Mouse (Mus musculus): ENCODE measurements around the gene Hspb11. TPM values are rescaled to one million over a fixed set of nuclear protein-coding genes. Genes with fewer than 3 reads are reported as not detected.
A peak's percentile ranks its signal among the peaks of the same experiment; 100 is the strongest.

Gene Hspb11
- polyA plus RNA-seq, 1 experiment from 2014 or later = 40.8 TPM

DNA sequence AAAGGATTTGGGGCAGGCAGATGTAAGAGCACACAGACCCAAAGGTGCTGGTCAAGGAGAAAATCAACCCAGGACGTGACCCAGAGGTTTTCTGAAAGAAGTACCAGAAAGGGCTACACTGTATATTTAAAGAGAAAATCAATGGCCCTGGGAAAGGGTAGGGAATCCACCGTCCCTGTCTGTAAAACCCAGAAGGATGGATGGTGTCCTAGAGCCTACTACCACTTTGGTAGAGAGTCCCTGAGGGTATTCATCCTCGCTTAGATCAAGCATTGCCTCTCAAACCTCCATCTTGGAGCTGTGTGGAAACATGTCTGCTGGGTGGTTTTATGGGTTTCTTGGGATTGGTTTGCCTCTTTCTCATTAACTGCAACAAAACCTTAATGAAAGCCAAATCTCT is 1.0 kb downstream of the Hspb11 start:
- peak overlapping the region; percentile 74 for H3K9ac ChIP-seq
- no peaks in the 10 kb centered on the region for H3K27me3 ChIP-seq
- peak overlapping the region; percentile 81 for H3K4me3 ChIP-seq (replicated peaks)
- 17% methylated on average over 3 of the region's 3 CpGs for WGBS
- H3K36me3 ChIP-seq = no peaks in the 10 kb centered on the region
- no peak for ATAC-seq (replicated peaks; ENCODE audit: low FRiP score)
- H3K4me1 ChIP-seq = peaks cover 27% of the 10 kb centered on the region
- H3K27ac ChIP-seq = peak overlapping the region; percentile 88
- H3K4me2 ChIP-seq = peak overlapping the region; percentile 73
- no peaks in the 10 kb centered on the region for H3K9me3 ChIP-seq (replicated peaks)

DNA sequence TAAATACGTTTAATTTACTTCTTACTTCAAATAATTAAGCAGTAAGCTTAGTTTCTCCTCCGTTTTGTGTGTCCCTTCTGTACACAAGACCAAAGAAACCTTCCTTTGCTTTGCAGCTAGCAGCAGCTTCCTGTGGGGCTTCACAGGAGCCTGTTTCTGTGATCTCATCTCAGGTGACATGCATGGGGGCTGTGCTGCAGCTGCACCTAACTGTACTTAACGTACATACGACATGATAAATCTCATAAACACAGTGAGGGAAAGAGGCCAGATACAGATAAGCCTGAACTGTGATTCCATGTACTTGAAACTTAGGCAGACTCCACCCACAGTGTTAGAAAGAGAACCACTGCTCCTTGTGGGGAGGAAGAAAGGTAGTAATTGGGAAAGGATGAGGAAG is 6.6 kb downstream of the Hspb11 start:
- no peak overlapping the region for H3K9ac ChIP-seq
- no peak overlapping the region for H3K27ac ChIP-seq
- ATAC-seq (replicated peaks; ENCODE audit: low FRiP score) = no peak
- H3K4me2 ChIP-seq = no peak overlapping the region
- no peaks in the 10 kb centered on the region for H3K9me3 ChIP-seq (replicated peaks)
- H3K4me3 ChIP-seq (replicated peaks) = no peak overlapping the region
- no peaks in the 10 kb centered on the region for H3K27me3 ChIP-seq
- H3K4me1 ChIP-seq = no peaks in the 10 kb centered on the region
- H3K36me3 ChIP-seq = peaks cover 10% of the 10 kb centered on the region
- WGBS = 53% methylated on average over 4 of the region's 4 CpGs

DNA sequence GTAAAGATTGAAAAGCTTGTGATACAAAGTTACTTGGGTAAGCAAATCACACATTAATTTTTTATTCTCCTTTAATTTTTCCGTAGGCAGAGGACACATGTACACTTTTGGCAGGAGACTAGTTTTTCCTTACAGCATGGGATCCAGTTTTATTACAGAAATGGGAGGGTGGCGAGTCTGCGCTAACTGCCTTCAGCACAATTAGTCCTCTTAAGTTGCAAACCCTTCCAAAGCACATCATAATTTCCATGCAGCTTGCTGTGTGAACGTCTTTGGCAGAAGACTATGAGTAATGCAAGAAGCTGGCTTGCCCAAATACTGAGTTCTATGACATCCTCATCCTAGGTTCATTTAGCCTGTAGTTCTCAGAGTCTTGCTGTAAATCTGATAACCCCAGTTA is 20.3 kb downstream of the Hspb11 start:
- H3K9me3 ChIP-seq (replicated peaks) = no peaks in the 10 kb centered on the region
- ATAC-seq (replicated peaks; ENCODE audit: low FRiP score) = no peak
- H3K36me3 ChIP-seq = peaks cover 13% of the 10 kb centered on the region
- WGBS = 75% methylated on average over 4 of the region's 4 CpGs
- no peaks in the 10 kb centered on the region for H3K27me3 ChIP-seq
- no peak overlapping the region for H3K9ac ChIP-seq
- H3K4me3 ChIP-seq (replicated peaks) = no peak overlapping the region
- no peak overlapping the region for H3K27ac ChIP-seq
- H3K4me1 ChIP-seq = 0 out of 2 replicates have a peak, but pooled peaks cover 5% of the 10 kb centered on the region
- H3K4me2 ChIP-seq = no peak overlapping the region

DNA sequence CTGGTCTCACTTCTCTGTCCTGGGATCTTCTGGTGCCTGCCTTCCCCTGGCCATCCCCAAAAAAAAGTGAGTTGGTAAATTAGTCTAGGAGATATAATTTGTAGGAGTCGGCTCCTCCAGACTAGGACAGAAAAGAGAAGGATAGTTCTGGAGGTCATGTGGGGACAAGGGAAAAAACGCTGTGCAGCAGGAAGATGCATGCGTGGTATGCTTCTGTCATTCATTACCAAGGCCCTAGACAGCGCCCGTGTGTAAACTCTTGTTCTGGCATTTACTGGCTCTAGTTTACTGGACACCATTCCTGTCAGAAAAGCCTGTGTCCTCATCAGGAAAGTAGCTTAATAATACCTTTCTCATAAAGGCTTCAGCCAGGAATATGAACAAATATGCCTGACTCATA is 21.1 kb downstream of the Hspb11 start:
- Histone ChIP-seq H3K27ac (no peak overlapping the region), H3K4me1 (0 out of 2 replicates have a peak, but pooled peaks cover 5% of the 10 kb centered on the region), H3K9ac (no peak overlapping the region), H3K27me3 (no peaks in the 10 kb centered on the region), H3K36me3 (peaks cover 13% of the 10 kb centered on the region), H3K9me3 (replicated peaks) (no peaks in the 10 kb centered on the region), H3K4me3 (replicated peaks) (no peak overlapping the region), H3K4me2 (no peak overlapping the region)
- 62% methylated on average over 5 of the region's 5 CpGs for WGBS
- no peak for ATAC-seq (replicated peaks; ENCODE audit: low FRiP score)

DNA sequence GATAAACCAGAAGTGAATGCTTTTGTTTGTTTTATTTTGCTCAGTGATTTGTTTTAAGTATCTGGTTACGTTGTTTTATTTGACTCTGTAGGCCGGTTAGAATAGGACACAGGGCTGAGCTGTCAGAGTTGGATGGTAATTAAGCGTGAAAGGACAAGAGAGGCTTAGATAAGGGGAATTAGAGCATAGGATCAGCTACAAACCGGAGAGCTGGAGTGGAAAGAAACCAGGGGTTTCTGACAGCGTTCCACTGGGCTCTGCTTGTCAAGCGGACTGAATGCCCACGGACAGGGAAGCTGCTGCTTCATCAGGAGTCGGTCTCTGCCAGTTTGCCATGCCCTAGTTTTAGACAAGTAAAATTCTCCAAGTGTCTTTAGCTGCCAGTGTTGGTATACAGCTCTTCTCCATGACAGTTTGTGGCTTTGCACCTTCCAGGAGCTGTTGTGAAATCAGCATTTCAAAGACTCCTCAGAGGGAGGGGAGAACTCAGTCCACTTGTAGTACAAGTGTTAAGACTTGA is 24.9 kb downstream of the Hspb11 start:
- Histone ChIP-seq H3K9ac (no peak overlapping the region), H3K4me1 (0 out of 2 replicates have a peak, but pooled peaks cover 5% of the 10 kb centered on the region), H3K27ac (no peak overlapping the region), H3K27me3 (no peaks in the 10 kb centered on the region), H3K9me3 (replicated peaks) (no peaks in the 10 kb centered on the region), H3K4me3 (replicated peaks) (no peak overlapping the region), H3K4me2 (no peak overlapping the region), H3K36me3 (peaks cover 27% of the 10 kb centered on the region)
- no peak for ATAC-seq (replicated peaks; ENCODE audit: low FRiP score)
- 18% methylated on average over 8 of the region's 8 CpGs for WGBS

DNA sequence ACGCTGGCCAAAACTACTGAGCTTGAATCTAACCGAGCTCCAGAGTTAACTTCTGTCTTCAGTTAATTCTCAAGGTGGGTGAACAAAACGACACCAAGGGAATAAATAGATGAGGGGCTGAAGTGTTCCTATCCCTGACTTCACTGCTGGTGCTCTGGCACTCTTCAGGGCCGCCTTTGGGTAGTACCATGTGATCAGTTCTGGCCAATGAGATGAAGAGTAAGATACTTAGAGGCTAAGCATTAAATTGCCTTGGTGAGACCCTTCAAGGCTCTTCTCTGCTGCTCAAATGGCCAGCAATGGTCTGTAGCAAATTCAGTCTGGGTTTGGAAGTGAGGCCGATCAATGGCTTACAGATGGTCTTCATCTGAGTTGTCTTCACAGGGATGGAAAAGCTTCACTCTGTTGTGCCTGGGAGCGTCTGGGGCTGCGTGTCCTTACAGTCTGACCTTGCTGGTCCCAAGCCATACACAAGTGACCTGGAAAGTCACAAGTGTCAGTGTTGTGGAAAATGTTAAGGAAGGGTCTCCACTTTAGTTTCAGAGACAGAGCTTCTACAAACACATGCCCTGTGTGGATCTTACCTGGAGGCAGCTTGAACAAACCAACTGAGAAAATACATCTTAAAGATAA is 27.6 kb downstream of the Hspb11 start:
- H3K4me1 ChIP-seq = 0 out of 2 replicates have a peak, but pooled peaks cover 5% of the 10 kb centered on the region
- H3K27ac ChIP-seq = no peak overlapping the region
- H3K4me2 ChIP-seq = no peak overlapping the region
- H3K36me3 ChIP-seq = peaks cover 20% of the 10 kb centered on the region
- no peaks in the 10 kb centered on the region for H3K9me3 ChIP-seq (replicated peaks)
- no peak overlapping the region for H3K4me3 ChIP-seq (replicated peaks)
- WGBS = 81% methylated on average over 7 of the region's 7 CpGs
- H3K27me3 ChIP-seq = no peaks in the 10 kb centered on the region
- no peak for ATAC-seq (replicated peaks; ENCODE audit: low FRiP score)
- no peak overlapping the region for H3K9ac ChIP-seq

DNA sequence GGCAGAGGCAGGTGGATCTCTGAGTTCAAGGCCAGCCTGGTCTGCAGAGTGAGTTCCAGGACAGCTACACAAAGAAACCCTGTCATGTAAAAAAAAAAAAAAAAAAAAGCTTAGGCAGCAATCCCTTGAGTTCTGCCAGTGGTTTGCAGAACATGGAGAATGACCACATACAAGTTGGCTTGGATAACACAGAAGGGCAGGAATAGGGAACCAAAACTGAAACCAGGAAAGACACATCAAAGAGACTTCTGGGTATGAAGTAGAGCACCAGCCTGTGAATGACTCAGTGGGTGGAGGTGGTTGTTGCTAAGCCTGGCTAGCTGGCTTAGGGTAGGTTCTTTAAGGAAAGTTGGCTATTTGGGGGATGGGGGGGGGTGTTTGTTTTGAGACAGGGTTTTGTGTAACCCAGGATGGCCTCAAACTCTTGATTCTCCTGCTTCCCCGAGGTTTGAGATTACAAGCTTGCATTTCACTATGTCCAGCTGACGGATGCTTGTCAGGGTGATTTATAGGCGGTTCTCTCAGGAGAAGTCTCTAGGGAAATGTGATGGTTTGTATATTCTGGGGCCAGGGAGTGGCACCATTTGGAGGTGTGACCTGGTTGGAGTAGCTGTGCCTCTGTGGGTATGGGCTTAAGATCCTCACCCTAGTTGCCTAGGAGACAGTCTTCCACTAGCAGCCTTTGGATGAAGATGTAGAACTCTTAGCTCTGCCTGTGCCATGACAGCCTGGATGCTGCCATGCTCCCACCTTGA is 32.2 kb downstream of the Hspb11 start:
- no peaks in the 10 kb centered on the region for H3K27me3 ChIP-seq
- H3K27ac ChIP-seq = no peak overlapping the region
- peaks cover 6% of the 10 kb centered on the region; the same call in 1 of the 2 replicates for H3K36me3 ChIP-seq
- 45% methylated on average over 3 of the region's 3 CpGs for WGBS
- H3K9ac ChIP-seq = no peak overlapping the region
- no peaks in the 10 kb centered on the region for H3K4me1 ChIP-seq
- H3K9me3 ChIP-seq (replicated peaks) = no peaks in the 10 kb centered on the region
- no peak overlapping the region for H3K4me2 ChIP-seq
- ATAC-seq (replicated peaks; ENCODE audit: low FRiP score) = no peak
- H3K4me3 ChIP-seq (replicated peaks) = no peak overlapping the region

DNA sequence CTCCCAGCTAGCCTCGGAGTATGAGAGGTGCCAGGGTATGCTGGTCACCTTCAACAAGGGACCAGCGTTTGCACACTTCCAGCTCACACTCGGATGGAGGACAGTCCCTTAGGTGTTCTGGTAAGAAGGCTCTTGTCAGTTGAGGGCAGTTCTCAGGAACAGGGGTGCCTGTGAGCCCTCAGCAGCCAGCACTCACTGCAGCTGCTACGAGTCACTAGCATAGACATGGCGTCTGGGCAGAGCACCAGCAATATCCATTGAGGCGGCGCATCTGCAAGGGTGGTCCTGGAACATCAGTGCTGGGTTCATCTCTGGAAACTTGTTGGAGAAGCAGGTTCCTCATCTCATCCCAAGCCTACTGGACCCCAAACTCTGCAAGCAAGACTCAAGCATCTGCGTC is 33.0 kb downstream of the Hspb11 start:
- H3K4me1 ChIP-seq = no peaks in the 10 kb centered on the region
- H3K9me3 ChIP-seq (replicated peaks) = no peaks in the 10 kb centered on the region
- no peak for ATAC-seq (replicated peaks; ENCODE audit: low FRiP score)
- H3K27ac ChIP-seq = no peak overlapping the region
- H3K36me3 ChIP-seq = no peaks in the 10 kb centered on the region
- H3K4me3 ChIP-seq (replicated peaks) = no peak overlapping the region
- 94% methylated on average over 8 of the region's 8 CpGs for WGBS
- H3K4me2 ChIP-seq = no peak overlapping the region
- no peak overlapping the region for H3K9ac ChIP-seq
- H3K27me3 ChIP-seq = no peaks in the 10 kb centered on the region

DNA sequence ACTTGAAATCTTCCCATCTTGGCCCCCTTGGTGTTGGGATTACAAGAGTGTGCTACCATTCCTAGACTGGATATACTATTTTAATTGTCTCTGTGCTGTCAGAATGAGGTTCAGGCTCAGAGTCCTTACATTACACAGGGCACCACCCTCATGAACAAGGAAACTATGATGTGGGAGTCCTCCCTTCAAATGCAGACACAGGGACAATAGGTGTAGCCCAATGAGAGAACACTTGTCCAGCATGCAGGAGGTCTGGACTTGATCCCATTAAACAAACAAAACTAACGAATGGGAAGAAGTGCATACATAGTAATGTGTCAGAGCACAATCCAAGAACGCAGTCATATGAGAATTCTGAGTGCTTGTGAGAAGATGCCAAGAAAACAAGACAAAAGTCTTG is 34.1 kb downstream of the Hspb11 start:
- H3K27me3 ChIP-seq = no peaks in the 10 kb centered on the region
- H3K4me1 ChIP-seq = no peaks in the 10 kb centered on the region; the same call in 1 of the 2 replicates
- no peak overlapping the region for H3K4me2 ChIP-seq
- no peaks in the 10 kb centered on the region for H3K9me3 ChIP-seq (replicated peaks)
- no peak overlapping the region for H3K27ac ChIP-seq
- 83% methylated on average over 2 of the region's 2 CpGs for WGBS
- H3K9ac ChIP-seq = no peak overlapping the region
- no peak overlapping the region for H3K4me3 ChIP-seq (replicated peaks)
- H3K36me3 ChIP-seq = no peaks in the 10 kb centered on the region
- no peak for ATAC-seq (replicated peaks; ENCODE audit: low FRiP score)

DNA sequence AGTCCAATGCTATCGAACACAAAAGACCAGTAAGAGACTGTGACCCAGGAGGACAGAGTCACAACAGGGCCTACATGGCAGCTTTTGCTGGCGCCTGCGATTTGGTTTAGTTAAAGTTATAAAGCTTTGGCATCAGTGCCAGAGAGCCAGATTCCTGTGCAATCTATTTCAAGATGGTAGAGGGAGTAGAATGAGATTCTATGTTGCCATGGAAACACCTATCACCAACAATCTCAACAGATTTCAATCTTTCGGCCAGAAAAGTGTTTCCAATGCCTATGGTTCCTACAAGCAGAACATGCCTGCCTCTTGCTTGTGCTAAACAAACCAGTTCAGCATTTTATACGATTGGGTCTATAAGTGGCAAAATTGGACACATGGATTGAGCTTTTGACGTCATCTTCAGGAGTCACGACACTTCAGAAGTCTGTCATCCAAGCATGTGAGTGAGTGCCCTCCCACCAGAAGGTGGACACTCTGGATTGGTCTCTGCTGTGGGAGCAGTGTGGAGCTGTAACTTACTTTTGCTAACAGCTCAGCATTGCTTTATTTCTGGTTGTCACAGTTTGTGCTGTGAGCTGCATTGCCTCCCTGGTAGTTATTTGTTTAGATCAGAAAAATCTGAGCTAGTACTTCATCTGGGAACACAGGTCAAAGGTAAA is 38.3 kb downstream of the Hspb11 start:
- no peak overlapping the region for H3K27ac ChIP-seq
- H3K4me3 ChIP-seq (replicated peaks) = no peak overlapping the region
- no peaks in the 10 kb centered on the region for H3K27me3 ChIP-seq
- no peaks in the 10 kb centered on the region for H3K9me3 ChIP-seq (replicated peaks)
- H3K4me1 ChIP-seq = no peaks in the 10 kb centered on the region; the same call in 1 of the 2 replicates
- WGBS = 78% methylated on average over 7 of the region's 7 CpGs
- H3K36me3 ChIP-seq = no peaks in the 10 kb centered on the region
- H3K4me2 ChIP-seq = no peak overlapping the region
- no peak for ATAC-seq (replicated peaks; ENCODE audit: low FRiP score)
- no peak overlapping the region for H3K9ac ChIP-seq

DNA sequence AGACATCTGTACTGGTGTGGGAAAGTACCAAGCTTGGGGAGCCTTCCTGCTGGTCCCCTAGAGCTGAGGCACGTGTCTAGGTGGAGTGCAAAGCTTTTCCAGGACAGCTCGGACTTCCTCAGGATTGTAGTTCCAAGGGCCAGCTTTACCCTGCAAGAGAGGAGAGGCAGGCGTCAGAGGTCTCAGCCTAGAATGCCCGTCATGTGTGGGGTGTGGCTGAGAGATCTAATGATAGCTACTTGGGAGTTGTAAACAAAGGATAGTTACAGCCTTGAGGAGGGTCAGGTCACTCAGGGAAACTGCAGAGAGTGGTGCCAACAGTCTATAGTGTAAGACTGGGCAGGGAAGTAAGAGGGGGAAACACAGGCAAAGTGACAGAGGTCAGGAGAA is 38.9 kb downstream of the Hspb11 start:
- WGBS = 26% methylated on average over 4 of the region's 4 CpGs
- Histone ChIP-seq H3K9ac (no peak overlapping the region), H3K9me3 (replicated peaks) (no peaks in the 10 kb centered on the region), H3K27me3 (no peaks in the 10 kb centered on the region), H3K4me3 (replicated peaks) (no peak overlapping the region), H3K4me1 (no peaks in the 10 kb centered on the region; the same call in 1 of the 2 replicates), H3K4me2 (no peak overlapping the region), H3K36me3 (no peaks in the 10 kb centered on the region), H3K27ac (no peak overlapping the region)
- no peak for ATAC-seq (replicated peaks; ENCODE audit: low FRiP score)

DNA sequence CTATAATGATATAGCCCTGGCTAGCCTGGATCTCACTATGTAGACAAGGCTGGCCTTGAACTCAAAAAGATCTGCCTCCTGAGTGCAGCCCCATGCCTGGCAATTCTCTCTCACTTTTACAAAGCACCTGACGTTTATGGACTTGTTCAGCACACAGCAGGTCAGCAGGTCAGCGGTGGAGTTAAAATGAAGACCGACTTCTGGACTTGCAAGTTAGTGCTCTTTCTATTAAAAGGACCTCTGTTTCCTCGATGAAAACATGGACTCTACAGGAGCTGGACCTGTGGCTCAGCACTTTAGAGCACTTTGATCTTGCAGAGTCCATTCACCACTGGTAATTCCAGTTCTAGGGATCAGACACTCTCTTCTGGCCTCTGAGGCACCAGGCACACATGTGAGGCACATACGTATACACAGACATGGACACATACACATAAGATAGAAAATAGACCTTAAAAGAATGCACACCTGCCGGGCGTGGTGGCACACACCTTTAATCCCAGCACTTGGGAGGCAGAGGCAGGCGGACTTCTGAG is 44.7 kb downstream of the Hspb11 start:
- Histone ChIP-seq H3K36me3 (no peaks in the 10 kb centered on the region), H3K4me3 (replicated peaks) (no peak overlapping the region), H3K27ac (no peak overlapping the region), H3K4me1 (no peaks in the 10 kb centered on the region), H3K4me2 (no peak overlapping the region), H3K9ac (no peak overlapping the region), H3K9me3 (replicated peaks) (no peaks in the 10 kb centered on the region), H3K27me3 (no peaks in the 10 kb centered on the region)
- 80% methylated on average over 8 of the region's 8 CpGs for WGBS
- ATAC-seq (replicated peaks; ENCODE audit: low FRiP score) = no peak

Data from kidney, embryonic 15.5 days (tissue).